Mouse (Mus musculus): ENCODE results near the gene Bud31.
"Not testable (repeated sequence)": the region's sequence is repeated elsewhere in the genome, so short reads cannot be mapped to it uniquely, and the experiment has no call there.

Gene Bud31

DNA sequence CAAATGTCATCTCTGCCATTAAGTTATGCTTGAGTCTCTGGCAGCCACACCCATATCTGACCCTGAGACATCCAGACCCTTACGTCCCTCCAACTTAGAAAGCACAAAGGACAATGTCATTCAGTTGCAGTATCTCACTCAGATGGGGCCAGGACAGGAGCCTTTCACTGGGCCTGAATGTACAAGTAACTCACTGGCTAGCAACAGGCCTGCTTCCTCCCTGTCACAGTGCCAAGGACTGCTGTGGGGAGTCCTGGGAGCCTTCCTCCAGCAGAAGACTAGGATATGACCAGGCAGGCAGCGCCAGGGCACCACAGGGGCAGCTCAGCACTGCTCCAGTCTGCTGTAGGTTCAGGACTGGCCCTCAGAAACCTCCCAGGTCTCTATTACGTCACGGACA lies 11.0 kb upstream of the Bud31 start:
- DNase-seq (ENCODE audit: low read depth), result no peak

DNA sequence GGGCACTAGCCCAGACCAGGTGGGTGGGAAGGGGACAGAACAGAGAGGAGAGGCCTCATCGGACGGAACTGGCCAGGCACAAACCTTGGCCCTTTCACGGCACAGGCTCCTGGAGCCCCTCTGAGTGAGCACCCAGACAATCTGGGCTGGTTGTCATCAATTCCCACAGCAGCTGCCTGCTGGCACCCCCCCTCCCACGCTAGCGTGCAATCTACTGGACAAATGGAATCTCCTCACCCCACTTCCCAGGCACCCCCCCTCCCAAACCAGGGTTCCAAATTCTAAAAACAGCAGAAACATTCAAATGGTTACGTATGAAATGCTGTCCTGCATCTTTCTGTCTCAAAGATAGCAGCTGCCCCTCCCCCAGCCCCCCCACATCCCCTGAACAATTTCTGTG lies 10.4 kb upstream of the Bud31 start:
- DNase-seq (ENCODE audit: low read depth), result not testable (repeated sequence)

DNA sequence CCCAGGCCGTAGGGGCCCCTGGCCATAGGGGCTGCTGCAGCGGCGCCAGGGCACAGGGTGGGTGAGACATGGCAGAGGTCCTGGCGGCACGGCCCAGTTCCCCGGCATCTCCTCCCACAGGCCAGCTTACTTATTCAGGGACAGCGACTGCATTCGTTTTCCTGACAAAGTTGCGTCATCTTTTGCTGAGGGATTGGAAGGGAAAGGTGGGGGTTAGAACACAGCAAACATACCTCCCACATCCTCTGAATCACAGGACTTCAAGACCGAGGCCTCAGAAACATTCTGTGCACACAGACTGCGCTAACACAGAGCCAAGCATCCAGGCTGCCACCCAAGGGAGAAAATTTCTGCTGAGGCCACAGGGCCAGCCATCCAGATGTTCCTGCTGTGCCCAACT lies 10.0 kb upstream of the Bud31 start:
- no peak for DNase-seq (ENCODE audit: low read depth)

DNA sequence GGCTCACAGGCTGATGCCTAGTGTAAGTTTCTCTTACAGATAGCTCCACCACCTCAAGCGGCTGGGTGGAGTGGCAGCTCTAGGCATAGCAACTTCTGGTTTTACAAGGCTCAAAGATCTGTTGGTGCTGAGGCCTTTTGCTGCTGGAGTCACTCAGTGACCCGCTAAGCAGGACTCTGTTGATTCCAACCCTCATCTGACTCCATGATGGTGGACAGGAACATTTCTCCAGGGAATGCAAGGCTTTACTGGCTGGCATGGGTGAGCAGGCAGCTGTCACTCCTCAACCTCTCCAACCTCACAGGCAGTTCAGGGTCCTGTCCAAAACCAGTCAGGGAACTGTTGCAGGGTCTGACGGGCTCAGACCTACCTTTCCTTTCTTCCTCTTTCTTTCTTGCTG lies 9.2 kb upstream of the Bud31 start:
- DNase-seq (ENCODE audit: low read depth), result no peak

DNA sequence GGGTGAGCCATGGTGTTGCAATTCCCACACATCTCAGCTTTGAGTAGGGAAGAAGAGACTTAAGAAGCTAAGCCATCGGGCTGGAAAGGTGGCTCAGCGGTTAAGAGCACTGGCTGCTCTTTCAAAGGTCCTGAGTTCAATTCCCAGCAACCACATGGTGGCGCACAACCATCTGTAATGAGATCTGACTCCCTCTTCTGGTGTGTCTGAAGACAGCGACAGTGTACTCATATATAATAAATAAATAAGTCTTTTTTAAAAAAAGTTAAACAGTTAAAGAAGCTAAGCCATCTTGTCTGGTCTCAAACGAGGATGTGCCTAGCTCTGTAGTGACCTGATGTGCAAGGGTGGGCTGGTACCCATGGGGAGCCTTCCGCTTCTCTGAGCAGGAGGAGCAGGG lies 6.9 kb upstream of the Bud31 start:
- DNase-seq (ENCODE audit: low read depth), result not testable (repeated sequence)

DNA sequence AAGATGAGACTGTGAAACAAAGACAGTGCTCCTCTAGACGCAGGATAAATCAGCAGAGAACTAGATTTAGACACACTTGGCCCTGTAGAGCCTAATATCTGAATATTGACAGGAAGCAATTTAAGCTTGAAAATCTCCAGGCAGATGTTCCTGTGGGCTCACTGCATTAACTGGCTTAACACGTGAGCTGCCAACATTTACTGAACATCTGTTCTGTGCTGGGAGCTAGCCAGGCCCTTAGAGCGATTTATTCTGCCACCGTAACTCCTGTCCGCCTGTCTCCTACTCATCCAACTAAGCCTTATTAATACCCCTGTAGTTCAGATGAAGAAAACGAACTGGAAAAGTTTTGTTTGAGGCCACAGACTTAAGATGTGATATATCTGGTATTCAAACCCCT lies 1.3 kb upstream of the Bud31 start:
- no peak for DNase-seq (ENCODE audit: low read depth)

DNA sequence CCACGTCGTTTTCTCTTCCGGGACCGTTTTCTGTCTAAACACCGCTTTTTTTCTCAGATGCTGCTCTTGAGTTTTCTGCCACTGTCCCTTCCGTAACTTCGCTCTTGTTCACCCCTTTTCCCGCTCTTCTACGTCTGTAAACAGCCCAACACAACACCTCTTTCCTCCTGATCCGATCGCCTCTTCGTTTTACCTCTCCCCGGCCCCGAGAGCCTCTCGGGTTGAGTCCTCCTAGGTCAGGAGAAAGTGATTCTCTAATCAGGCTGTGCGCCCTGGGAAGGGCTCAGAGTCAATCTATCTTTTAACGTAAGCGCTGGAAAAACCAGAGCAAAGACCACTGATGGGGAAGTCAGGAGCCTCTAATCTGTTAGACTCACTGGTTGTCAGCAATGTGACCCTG lies 449 bp downstream of the Bud31 start:
- DNase-seq (ENCODE audit: low read depth), result no peak

DNA sequence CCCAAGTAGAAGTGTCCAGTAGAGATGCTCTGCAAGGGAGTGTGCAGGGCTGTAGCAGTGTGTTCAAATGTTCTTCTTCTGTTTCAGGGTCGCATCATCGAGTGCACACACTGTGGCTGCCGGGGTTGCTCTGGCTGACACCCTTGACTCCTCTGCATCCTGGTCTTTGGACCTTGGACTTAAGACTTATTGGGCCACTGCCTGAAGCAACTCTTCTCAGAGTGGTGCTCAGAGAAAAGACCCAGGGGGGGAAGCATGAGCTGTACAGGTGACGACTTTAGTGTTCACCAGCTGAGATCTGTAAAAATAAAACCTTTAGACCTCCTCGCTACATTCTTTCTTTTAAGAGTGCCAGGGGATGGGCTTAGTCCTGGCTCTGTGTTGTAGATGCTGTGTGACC lies 7.6 kb downstream of the Bud31 start:
- no peak for DNase-seq (ENCODE audit: low read depth)

DNA sequence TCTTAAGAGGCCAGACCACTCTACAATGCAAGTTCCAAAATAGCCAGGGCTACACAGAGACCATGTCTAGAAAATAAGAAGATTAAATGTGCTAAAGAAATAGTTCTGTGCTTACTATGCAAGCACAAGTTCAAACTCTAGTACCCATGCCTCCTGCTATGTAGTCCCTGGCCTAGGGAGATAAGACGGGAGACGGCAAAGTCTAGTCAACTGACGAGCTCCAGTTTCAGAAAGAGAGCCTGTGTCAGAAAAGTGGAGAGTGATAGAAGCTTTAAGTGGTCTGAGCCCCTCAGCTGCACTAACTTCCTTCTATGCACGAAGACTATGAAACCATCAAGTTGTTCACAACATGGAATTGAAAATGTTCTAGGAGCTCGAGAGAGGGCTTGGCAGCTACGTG lies 9.1 kb downstream of the Bud31 start:
- DNase-seq (ENCODE audit: low read depth), result no peak

DNA sequence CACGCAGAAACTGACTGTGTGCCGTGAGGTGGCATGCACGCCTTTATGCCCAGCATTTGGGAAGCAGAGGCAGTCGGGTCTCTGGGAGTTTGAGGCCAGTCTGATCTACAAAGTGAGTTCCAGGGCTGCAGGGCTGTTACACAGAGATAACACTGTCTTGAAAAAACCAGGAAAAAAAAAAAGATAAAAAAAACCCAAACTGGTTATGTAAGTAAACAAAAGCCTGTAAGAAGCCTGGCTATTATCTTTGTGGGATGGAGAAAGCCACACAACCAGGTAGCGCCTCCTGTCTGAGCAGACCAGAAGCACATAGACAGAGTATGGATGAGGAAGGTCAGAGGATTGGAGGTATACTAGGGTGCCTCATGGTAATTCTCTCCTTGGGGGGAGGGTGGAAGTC lies 12.5 kb downstream of the Bud31 start:
- DNase-seq (ENCODE audit: low read depth), result no peak

DNA sequence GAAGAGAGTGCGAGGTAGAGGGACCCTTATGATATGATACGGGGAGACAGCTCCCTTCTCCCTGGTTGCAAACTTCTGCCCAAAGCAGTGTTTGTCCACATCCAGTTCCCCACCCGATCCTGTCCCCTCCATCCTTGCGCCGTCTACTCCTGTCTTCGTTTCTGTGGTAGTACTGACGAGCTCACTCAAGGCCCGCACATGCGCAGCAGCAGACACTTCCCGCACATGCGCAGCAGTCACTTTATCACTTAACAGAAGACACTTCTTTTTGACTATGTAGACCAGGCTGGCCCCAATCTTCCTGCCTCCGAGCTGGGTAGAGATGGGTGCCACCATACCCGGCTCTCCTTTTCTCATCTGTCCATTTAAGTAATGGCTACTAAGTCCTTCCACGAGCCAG lies 21.2 kb downstream of the Bud31 start:
- no peak for DNase-seq (ENCODE audit: low read depth)

DNA sequence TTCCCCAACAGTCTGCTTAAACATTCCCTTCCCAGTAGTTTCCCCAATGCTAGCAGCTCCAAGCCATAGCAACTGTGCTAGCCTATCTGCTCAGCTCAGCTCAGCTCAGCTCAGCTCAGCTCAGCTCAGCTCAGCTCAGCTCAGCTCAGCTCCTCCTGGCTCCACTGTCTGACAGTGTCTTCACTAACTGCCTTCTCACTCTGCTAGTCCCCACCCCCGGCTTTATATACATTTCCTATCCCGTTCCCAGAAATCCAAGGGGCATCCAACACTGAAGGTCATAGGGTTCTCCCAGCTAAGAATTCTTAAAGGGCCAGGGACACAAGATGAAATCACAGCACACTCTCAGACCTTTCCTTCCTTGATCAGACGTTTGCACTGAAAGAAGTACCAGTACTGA lies 24.5 kb downstream of the Bud31 start:
- no peak for DNase-seq (ENCODE audit: low read depth)

DNA sequence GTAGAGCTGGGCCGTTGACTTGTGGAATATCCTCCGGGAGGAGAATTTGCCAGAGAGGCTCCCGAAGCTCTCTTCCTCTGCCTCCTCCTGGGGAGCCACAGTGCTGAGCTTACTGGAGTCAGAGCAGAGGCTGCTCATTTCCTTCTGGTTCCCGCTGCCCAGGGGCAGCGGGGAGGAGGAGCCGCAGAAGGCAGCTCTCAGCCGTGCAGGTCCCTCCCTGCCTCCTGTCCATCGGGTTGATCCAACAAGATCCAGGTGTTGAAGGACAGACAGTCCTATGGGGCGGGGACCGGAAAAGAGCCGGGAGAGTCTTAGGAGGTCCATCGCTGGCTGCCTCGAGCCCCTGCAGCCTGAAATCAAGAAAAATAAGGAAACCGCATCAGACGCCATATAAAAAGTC lies 25.0 kb downstream of the Bud31 start:
- no peak for DNase-seq (ENCODE audit: low read depth)

DNA sequence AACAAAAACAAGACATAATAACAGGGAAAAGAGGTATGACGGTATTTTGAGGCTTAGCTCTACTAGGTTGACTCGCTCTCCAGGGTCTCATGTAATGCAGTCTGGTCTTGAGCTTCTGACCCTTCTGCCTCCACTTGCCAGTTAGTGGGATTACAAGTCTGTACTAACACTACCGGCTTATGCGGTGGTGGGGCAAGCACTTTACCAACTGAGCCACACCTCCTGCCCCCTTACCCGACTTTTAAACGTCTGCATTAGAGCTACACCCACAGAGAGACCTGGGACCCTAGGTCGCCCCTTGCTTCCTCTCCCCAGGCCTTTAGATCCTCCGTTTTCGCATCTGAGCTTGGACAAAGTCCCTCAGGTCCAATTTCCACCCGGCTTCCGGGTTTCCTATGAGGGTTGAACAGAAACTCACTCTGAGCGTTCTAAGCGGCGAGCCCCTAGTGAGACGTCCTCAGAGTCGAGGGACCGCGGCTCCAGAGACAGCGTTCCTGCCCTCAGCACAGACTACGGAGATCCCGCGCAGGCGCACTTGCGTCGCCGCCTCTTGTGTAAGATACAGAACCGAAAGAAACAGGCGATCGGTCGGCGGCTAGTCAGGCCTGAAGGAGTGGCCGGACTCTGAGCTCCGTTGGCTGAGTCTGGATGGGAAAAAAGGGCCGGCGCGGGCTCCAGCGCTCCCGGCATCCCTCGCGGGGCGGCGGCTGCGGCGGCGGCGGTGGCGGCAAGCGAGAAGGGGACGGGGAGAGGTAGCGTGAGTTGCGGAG lies 26.6 kb downstream of the Bud31 start, which contains the start of the genes Ptcd1 and Cpsf4:
Gene Ptcd1 (minus strand): TSS at position 573 of the 770 bp plus-strand sequence.
Gene Cpsf4 (plus strand): TSS at position 678 of the 770 bp plus-strand sequence.
- peak; percentile 99 for DNase-seq (ENCODE audit: low read depth)

DNA sequence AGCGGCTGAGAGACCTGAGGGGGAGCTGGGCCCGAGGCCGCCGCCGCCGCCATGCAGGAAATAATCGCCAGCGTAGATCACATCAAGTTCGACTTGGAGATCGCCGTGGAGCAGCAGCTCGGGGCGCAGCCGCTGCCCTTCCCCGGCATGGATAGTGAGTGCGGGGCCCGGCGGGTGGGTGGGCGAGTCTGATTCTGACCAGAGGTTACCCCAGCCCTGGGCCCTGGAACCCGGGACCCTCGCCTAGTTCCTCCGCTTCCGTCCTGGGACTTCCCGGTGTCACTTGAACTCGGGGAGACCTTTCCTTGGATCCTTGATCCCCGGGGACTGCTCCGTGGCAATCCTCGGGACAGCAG lies 27.1 kb downstream of the Bud31 start:
- DNase-seq (ENCODE audit: low read depth), result no peak

DNA sequence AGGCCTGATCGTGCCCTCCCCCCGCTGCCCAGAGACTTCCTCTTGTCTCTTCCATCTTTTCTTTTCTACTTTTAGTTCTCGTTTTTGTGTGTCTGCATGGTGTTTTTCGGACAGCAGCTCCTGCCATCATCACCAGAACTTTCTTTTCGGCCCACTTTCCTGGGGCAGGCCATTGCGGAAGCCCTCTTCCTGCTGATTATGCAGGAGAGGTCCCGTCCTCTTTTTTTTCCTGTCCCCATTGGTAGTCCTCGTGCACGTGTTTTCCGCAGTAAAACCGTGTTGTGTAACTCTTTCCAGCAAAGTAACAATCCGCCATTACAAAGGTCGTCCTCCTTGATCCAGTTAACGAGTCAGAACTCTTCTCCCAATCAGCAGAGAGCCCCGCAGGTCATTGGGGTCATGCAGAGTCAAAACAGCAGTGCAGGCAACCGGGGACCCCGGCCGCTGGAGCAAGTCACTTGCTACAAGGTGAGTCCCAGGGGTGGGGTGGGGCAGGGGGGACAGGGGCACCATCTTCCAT lies 38.4 kb downstream of the Bud31 start:
- no peak for DNase-seq (ENCODE audit: low read depth)

DNA sequence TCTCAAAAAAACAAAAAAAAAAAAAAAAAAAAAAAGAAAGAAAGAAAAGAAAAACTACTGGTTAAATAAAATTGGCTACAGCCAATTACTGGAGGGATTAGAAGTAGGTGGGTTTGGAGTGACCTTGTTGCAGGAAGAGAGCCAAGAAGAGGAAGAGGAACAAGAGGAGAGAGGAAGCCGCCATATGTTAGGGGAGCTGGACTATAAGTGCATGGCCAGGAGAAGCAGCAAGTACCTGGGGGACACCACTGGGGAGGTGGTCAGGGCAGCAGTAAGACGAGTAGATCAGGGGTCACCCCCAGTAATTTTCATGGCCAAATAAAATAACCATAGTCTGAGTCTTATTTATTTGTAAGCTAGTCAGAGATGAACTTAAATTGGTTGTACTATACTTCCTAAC lies 45.1 kb downstream of the Bud31 start:
- no peak for DNase-seq (ENCODE audit: low read depth)

DNA sequence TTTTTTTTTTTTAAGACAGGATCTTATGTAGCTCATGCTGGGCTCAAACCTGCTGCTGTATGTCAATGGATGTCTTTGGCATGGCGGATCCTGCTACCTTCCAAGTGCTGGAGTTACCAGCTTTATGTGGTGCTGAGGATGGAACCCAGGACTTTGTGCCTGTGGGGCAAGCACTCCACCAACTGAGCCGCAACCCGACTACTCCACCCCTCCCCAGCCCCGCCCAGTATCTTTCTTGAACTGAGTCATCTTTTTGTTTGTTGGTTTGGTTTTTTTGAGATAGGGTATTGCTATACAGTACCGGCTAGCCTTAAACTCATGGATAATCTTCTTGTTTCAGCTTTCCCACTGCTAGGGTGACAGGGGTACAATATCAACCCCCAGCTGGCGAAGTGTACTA lies 49.3 kb downstream of the Bud31 start:
- peak; percentile 63 for DNase-seq (ENCODE audit: low read depth)

DNA sequence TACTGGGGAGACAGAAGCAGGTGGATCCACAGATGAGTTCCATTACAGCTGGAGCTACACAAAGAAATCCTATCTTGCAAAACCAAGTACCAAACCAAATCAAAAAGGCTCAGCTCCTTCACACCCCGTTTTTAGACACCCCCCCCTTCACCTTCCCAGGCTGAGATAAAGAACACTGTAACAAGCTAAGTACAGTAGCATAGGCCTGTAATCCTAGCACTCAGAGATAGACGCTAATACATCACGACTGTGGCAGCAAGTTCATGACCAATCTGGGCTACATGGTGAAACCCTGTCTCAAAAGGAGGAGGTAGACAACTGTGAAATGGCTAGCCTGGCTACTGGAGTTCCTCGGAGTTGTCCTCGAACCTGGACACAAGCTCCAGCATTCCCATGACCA lies 50.2 kb downstream of the Bud31 start:
- peak; percentile 32 for DNase-seq (ENCODE audit: low read depth)

DNA sequence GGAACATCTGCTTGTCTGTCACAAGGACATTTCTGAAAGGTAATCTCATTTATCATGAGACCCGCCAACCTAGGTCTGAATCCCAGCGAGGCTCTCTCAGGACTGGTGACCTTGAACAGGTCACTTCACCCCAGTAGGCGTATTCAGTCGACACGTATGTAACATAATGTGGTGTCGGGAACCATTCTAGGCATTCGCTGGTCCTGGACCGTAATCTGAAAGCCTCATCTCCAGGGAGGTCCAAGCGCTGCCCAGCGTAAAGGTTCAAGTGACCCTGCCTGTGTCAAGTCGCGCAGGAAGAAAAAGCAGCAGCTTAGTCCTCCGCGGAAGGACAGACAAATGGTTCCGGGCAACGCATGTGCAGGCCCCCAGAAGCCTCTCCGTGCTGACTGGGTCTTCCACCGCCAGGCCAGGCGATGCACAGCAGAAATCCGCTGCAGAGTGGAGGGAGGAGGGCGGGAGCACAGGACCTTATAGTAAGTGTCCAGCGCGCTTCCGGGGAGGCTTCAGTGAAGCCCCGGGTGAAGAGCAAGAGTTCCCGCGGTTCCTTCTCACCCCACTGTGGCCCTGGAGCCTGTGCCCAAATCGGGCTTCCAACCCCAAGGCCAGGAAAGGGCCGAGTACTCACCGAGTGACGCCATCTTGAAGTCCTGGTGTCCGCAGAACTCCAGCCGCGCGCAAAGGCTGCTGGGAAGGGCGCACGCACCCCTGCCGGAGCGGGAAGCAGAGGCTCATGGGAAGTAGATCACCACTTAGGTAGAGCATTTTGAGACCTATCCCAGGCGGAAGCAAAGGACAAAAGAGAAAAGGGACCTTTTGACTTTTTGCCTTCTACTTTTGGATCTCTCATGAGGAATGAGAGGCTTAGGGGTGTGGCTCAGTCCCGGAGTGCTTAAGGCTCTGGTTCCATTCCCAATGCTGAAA lies 51.0 kb downstream of the Bud31 start:
- DNase-seq (ENCODE audit: low read depth), result peak; percentile 88

DNA sequence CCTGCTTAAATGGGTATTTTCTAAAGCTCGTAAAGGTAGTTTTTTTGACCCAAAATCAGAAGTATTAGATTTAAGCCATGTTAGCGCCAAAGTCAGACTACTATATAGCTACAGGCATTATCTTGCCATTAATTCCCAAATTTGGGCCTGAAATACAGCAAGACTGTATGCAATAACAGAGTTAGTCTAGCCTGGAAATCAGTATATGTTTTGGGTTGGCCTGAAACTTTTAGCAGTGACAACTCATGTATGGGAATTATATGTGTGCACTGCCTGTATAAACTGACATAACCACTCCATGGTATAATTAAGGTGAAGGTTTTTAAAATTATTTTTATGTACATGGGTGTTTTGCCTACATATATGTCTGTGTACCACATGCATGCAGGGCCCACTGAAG lies 51.8 kb downstream of the Bud31 start, which contains the start of gene Atp5j2:
Gene Atp5j2 (minus strand): TSS at position 101 of the 400 bp plus-strand sequence.
- DNase-seq (ENCODE audit: low read depth), result no peak

All from induced T-regulatory cell, adult 2 months (primary cell).